7 mouse cellular contexts compared by ENCODE assay signal in the genomic region with DNA sequence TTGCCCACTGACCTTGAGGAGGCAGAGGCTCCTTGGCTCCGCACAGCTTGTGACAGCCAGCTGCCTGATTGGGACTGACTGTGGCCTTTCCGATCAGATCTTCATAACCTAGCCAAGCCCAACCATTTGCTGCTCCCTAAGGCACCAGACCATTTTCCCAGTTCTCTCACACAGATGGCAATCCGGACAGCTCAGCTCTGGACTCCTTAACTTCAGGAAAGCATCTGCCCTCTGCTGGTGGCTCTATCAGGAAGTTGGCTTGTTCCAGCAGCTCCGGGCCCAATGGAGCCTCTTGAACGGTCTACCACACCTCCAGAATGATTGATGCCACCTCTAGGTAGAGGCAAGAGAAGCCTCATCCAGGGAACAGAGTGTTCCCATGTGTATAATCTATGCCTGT. TPM values are rescaled to one million over a fixed set of nuclear protein-coding genes. Genes with fewer than 3 reads are reported as not detected.
DNase-seq lines count a peak whose midpoint lies in the region; ATAC-seq lines count a peak whose summit lies in the region.

No protein-coding gene starts in this region.

- DNase-seq in MN1 (ENCODE audit: low spot score), result peak; percentile 85
- peak; percentile 58 to 74 for DNase-seq in adrenal gland, postnatal 36 days
- DNase-seq in frontal cortex, adult 2 months (ENCODE audit: extremely low spot score in 1 of 2, low spot score in 1 of 2), result peak; percentile 50 to 82
- DNase-seq in layer of hippocampus, postnatal 36 days, result peak; percentile 17 to 31

- 31% methylated on average over 5 of the region's 5 CpGs for WGBS in hindbrain, embryonic 15.5 days
- WGBS in stomach, embryonic 15.5 days, result 17% methylated on average over 5 of the region's 5 CpGs

- H3K27me3 ChIP-seq in hindbrain, embryonic 15.5 days, result no peaks in the 10 kb centered on the region
- H3K27me3 ChIP-seq in stomach, embryonic 15.5 days (replicated peaks), result no peaks in the 10 kb centered on the region

- H3K9ac ChIP-seq in hindbrain, embryonic 15.5 days, result no peak overlapping the region
- H3K9ac ChIP-seq in stomach, embryonic 15.5 days, result no peak overlapping the region

- ATAC-seq in hindbrain, embryonic 15.5 days (ENCODE audit: low FRiP score, low read depth), result peak; percentile 56
- peak; percentile 54; the same call in 1 of the 2 replicates for ATAC-seq in megakaryocyte-erythroid progenitor cell, adult 5-6 weeks (replicated peaks; ENCODE audit: low FRiP score, low TSS enrichment, poor library complexity, severe bottlenecking)
- peak; percentile 48 for ATAC-seq in stomach, embryonic 15.5 days (ENCODE audit: insufficient read depth, low FRiP score, low read depth)

- H3K9me3 ChIP-seq in hindbrain, embryonic 15.5 days, result no peaks in the 10 kb centered on the region
- H3K9me3 ChIP-seq in stomach, embryonic 15.5 days, result no peaks in the 10 kb centered on the region

- no peak overlapping the region for H3K4me3 ChIP-seq in hindbrain, embryonic 15.5 days
- no peak overlapping the region for H3K4me3 ChIP-seq in stomach, embryonic 15.5 days (replicated peaks)

- no peaks in the 10 kb centered on the region for H3K36me3 ChIP-seq in hindbrain, embryonic 15.5 days
- H3K36me3 ChIP-seq in stomach, embryonic 15.5 days, result no peaks in the 10 kb centered on the region

- H3K4me2 ChIP-seq in hindbrain, embryonic 15.5 days, result no peak overlapping the region
- no peak overlapping the region for H3K4me2 ChIP-seq in stomach, embryonic 15.5 days

- H3K4me1 ChIP-seq in hindbrain, embryonic 15.5 days (replicated peaks), result 0 out of 2 replicates have a peak, but pooled peaks cover 3% of the 10 kb centered on the region
- H3K4me1 ChIP-seq in stomach, embryonic 15.5 days, result 0 out of 2 replicates have a peak, but pooled peaks cover 3% of the 10 kb centered on the region

- no peak overlapping the region for H3K27ac ChIP-seq in hindbrain, embryonic 15.5 days (replicated peaks)
- H3K27ac ChIP-seq in stomach, embryonic 15.5 days, result no peak overlapping the region

RNA-seq across cellular contexts. Expression of a gene that starts 21.6 kb away (rescaled TPM):
- total RNA-seq in adrenal gland, postnatal 36 days (2021), result 10 to 100 TPM; 30.1 to 32.6 TPM
- polyA plus RNA-seq in frontal cortex, adult 2 months (2012; rRNA removed), result 18.0 and 19.7 TPM in 2 replicates
- polyA plus RNA-seq in hindbrain, embryonic 15.5 days (2015; fragmentation: Nextera tagmentation; extraction: Ambion mirVana), result 24.8 and 24.9 TPM in 2 replicates
- total RNA-seq in layer of hippocampus, postnatal 36 days (2021), result 10 to 100 TPM; 17.0 to 17.5 TPM
- total RNA-seq in megakaryocyte-erythroid progenitor cell, adult 5-6 weeks (2014; fragmentation: Nextera tagmentation), result 44.5 and 53.1 TPM in 2 replicates
- 41.4 and 43.0 TPM in 2 replicates for total RNA-seq in megakaryocyte-erythroid progenitor cell, adult 5-6 weeks (2017)
- 32.0 and 39.0 TPM in 2 replicates for polyA plus RNA-seq in stomach, embryonic 15.5 days (2015; fragmentation: Nextera tagmentation; extraction: Ambion mirVana)

Comparison
In these comparisons a context has a peak if more than half of its experiments do, and no peak if none do; other contexts are left out.
1. DNase-seq: peak in every context shown above with its lines; median percentile 85 in MN1; 66 in adrenal gland, postnatal 36 days; 66 in frontal cortex, adult 2 months; 24 in layer of hippocampus, postnatal 36 days.